Mouse (Mus musculus): ENCODE measurements around the gene Hdac5. TPM values are rescaled to one million over a fixed set of nuclear protein-coding genes. Genes with fewer than 3 reads are reported as not detected.

Gene Hdac5
- polyA plus RNA-seq, 1 experiment from 2014 or later = 104 TPM

DNA sequence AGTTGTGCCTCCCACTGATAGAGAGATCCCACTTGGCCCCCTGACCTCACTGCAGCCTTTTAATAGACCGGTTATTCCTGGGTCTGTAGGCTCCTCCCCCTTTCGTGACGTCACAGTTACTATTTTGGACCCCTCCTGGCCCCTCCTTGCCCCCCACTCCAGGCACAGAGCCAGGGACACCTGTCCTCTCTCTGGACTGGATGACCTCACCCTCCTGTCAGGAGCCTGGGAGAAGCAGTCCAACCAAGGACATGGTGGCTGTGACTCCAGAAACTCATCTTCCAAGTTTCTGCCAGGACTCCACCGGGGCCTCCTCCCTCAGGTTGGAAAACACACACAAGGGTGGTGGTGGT lies 10.0 kb downstream of the Hdac5 start:
- no peak overlapping the region for H3K4me2 ChIP-seq (replicated peaks)
- no peak for ATAC-seq (ENCODE audit: low FRiP score, low read depth)
- H3K9me3 ChIP-seq = no peaks in the 10 kb centered on the region
- H3K27ac ChIP-seq = no peak overlapping the region
- H3K27me3 ChIP-seq (replicated peaks) = no peaks in the 10 kb centered on the region
- H3K4me3 ChIP-seq = no peak overlapping the region
- no peak overlapping the region for H3K9ac ChIP-seq
- 73% methylated on average over 4 of the region's 4 CpGs for whole genome bisulfite sequencing
- H3K36me3 ChIP-seq = peaks cover 48% of the 10 kb centered on the region
- peaks cover 76% of the 10 kb centered on the region for H3K4me1 ChIP-seq

DNA sequence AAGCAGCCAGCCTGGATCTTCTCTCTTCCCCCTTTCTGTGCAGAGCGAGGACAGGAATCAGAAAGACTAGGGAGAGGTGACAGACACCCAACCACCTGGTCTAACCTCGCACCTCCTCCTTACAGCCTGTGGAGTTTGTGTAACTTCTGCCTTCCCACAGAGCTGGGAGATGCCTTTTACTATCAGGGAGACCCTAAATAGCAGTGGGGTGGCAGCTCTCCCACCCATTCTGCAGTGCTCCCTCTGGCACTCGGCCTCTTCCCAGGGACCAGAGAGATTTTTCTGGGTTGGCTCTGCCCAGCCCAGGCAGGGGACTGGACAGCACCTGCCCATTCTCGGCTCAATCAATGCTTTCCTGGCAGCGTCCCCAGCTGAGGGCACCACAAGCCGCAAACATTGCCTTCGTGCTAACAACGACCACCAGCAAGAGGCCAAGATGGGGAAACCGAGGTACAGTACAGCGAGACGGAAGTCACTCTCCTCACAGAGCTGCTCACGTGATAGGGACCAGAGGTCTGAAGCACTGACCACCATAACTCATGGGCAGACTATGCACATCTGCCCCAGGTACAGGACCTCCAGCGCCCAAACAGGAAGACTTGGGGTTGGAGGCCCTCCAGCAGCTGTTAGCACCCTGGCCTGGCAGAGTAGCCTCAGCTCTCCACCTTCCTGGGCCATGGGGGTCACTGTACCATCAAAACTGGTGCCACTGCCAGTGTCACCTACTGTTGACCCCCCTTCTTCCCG lies 10.5 kb downstream of the Hdac5 start:
- Histone ChIP-seq H3K4me2 (replicated peaks) (peak overlapping the region; percentile 56), H3K4me3 (no peak overlapping the region), H3K9ac (peak overlapping the region; percentile 54; the same call in 1 of the 2 replicates), H3K4me1 (peaks cover 76% of the 10 kb centered on the region), H3K36me3 (peaks cover 42% of the 10 kb centered on the region), H3K9me3 (no peaks in the 10 kb centered on the region), H3K27me3 (replicated peaks) (no peaks in the 10 kb centered on the region), H3K27ac (no peak overlapping the region)
- 67% methylated on average over 14 of the region's 14 CpGs for WGBS
- ATAC-seq (ENCODE audit: low FRiP score, low read depth) = no peak

DNA sequence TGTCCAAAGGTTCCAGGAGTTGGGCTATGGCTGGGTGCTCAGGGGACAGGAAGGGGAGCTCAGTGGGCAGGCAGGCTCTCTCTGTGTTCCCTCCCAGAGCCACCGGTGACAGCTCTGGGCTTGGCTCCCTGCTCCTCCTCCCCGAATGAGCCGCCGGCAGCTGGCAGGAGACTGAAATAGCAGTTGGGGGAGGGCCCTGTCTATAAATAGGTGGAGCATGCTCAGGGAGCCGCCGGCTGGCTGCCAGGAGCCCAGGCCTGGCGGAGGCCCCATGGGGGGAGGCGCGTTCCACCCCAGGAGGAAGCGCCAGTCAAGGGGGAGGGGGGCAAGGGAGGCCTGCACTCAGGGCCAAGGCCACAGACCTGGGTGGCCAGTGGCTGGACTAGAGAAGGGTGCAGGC lies 11.2 kb downstream of the Hdac5 start:
- Histone ChIP-seq H3K9ac (peak overlapping the region; percentile 54), H3K27me3 (replicated peaks) (no peaks in the 10 kb centered on the region), H3K4me1 (peaks cover 75% of the 10 kb centered on the region), H3K36me3 (peaks cover 36% of the 10 kb centered on the region), H3K4me3 (peak overlapping the region; percentile 13; the same call in 1 of the 2 replicates), H3K27ac (peak overlapping the region; percentile 53; the same call in 1 of the 2 replicates), H3K4me2 (replicated peaks) (peak overlapping the region; percentile 56), H3K9me3 (no peaks in the 10 kb centered on the region)
- peak; percentile 45 for ATAC-seq (ENCODE audit: low FRiP score, low read depth)
- WGBS = under 1% methylated on average over 10 of the region's 10 CpGs

DNA sequence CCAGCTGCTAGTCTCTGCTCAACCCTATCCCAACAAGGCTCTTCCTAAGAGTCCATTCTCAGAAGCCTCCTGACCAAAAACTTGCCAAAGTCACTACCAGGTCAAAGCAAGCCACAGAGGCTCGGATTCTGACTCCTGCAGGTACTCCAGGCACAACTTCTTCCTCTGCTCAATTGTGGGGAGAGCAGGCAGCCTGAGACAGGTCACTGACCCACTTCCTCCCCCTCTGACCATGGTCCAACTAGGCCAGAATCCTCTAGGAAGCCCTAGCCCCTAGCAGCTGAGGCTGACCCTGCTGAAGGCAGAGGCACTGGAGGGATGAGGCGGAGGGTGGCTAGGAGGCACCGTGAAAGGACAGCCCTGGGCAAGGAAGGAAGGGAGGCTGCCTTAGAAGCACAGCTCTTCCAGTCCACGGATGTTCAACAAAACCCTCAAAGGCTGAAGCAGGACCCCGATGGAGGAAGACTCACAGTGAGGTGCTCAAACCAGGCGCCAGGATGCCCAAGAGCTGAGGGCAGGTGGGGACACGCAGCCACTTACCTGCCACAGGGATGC lies 12.0 kb downstream of the Hdac5 start:
- Histone ChIP-seq H3K4me3 (0 out of 2 replicates have a peak overlapping the region, but pooled peaks have one; percentile 3), H3K36me3 (peaks cover 35% of the 10 kb centered on the region), H3K9ac (peak overlapping the region; percentile 54), H3K4me2 (replicated peaks) (peak overlapping the region; percentile 56), H3K27me3 (replicated peaks) (no peaks in the 10 kb centered on the region), H3K9me3 (no peaks in the 10 kb centered on the region), H3K27ac (peak overlapping the region; percentile 53; the same call in 1 of the 2 replicates), H3K4me1 (peaks cover 67% of the 10 kb centered on the region)
- ATAC-seq (ENCODE audit: low FRiP score, low read depth) = no peak
- WGBS = 81% methylated on average over 7 of the region's 7 CpGs

DNA sequence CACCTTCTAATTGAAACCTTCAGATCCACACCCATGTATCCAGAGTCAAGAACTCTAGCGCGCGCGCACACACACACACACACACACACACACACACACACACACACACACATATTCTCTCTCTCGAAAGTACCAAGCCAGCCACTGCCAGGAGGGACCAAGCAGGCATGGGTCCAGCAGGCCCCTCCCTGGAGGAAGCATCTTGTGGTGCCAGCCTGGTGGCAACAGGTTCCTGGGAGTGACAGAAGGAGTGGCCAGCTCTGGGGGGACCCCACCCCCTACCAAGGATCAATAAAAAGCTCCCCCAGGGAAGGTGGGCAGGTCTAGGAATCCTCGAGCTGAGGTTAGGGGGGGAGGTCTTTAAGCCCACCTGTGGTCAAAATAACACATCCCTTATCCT lies 12.6 kb downstream of the Hdac5 start:
- Histone ChIP-seq H3K36me3 (peaks cover 31% of the 10 kb centered on the region), H3K4me3 (no peak overlapping the region), H3K9ac (no peak overlapping the region), H3K9me3 (no peaks in the 10 kb centered on the region), H3K4me2 (replicated peaks) (peak overlapping the region; percentile 56; the same call in 1 of the 2 replicates), H3K27me3 (replicated peaks) (no peaks in the 10 kb centered on the region), H3K4me1 (peaks cover 63% of the 10 kb centered on the region), H3K27ac (no peak overlapping the region)
- ATAC-seq (ENCODE audit: low FRiP score, low read depth) = no peak
- 79% methylated on average over 6 of the region's 6 CpGs for WGBS

DNA sequence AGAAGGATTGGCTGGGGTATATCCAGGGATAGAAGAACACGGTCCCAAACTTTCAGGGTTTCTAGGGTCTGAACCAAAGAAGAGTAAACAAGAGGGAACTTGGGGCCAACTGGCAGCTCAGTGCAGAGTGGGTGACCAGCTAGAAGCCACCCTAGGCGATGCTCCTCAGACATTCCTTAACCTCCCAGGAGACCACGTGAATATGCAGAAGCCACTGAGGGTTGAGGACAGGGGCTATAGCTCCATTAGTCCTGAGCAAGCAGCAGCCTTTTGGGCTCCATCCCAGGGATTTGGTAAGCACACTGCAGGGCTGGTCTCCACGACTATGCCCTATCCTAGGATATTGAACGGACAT lies 13.1 kb downstream of the Hdac5 start:
- Histone ChIP-seq H3K4me2 (replicated peaks) (no peak overlapping the region; the same call in 1 of the 2 replicates), H3K36me3 (peaks cover 29% of the 10 kb centered on the region), H3K27me3 (replicated peaks) (no peaks in the 10 kb centered on the region), H3K27ac (no peak overlapping the region), H3K4me3 (no peak overlapping the region), H3K9me3 (no peaks in the 10 kb centered on the region), H3K9ac (no peak overlapping the region), H3K4me1 (peaks cover 67% of the 10 kb centered on the region)
- ATAC-seq (ENCODE audit: low FRiP score, low read depth) = no peak
- 64% methylated on average over 5 of the region's 5 CpGs for WGBS

DNA sequence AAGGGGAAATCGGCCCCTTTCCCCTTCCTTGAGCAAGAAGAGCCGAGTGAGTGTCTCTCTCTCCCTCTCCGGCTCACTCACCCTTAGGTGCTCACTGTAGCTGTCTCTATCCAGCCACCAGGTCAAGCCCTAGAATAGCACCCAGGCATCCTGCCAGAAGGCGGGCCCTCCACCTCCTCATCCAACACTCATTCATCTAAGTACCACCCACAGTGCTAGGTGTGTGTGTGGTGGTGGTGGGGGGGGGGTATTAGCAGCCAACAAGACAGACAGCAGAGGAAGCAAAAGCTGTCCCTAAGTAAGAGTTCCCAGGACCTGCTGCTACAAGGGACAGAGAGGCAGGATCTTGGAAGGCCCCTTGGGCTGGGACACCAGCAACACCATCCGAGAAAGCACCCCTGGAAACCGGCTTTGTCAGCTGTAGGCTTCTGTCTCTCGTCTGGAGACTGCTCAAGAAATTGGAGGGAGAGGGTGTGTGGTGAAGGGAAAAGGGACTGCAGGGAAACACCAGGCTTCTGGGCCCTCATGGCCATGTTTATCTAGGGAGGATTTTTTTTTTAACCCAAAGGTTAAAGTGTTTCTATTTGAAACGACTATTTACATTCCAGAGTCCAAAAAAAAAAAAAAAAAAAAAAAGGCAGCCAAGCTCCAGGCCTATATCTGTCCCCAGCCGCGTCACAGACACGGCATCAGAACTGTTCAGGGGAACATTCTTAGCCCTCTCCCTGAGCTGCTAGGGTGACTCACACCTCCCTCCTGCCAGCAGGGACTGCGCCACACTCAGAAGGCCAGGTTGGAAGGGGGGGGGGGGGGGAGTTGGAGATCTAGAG lies 13.7 kb downstream of the Hdac5 start:
- no peaks in the 10 kb centered on the region for H3K9me3 ChIP-seq
- no peaks in the 10 kb centered on the region for H3K27me3 ChIP-seq (replicated peaks)
- H3K27ac ChIP-seq = no peak overlapping the region
- H3K4me3 ChIP-seq = no peak overlapping the region
- WGBS = 46% methylated on average over 12 of the region's 12 CpGs
- no peak for ATAC-seq (ENCODE audit: low FRiP score, low read depth)
- peak overlapping the region; percentile 20; the same call in 1 of the 2 replicates for H3K4me2 ChIP-seq (replicated peaks)
- H3K36me3 ChIP-seq = peaks cover 26% of the 10 kb centered on the region
- H3K9ac ChIP-seq = no peak overlapping the region
- peaks cover 73% of the 10 kb centered on the region for H3K4me1 ChIP-seq

DNA sequence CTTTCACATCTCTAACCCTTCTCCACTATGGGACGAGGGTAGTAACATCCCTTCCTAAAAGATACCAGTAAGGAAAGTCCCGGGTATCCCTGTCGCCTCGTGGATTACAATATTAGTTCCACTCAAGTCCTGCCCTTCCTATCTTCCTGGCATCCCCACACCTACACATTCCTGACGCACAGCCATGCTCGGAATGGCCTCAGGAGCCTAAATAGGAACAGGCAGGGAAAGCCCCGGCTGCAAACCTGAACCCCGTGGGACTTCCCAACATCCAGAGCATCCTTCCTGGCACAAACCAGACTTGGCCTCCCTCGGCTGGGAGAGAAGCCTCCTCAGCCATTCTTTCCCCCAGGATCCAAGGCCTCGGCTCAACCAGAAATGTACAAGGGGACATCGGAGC lies 14.5 kb downstream of the Hdac5 start:
- Histone ChIP-seq H3K27me3 (replicated peaks) (no peaks in the 10 kb centered on the region), H3K4me3 (no peak overlapping the region), H3K27ac (no peak overlapping the region), H3K9me3 (no peaks in the 10 kb centered on the region), H3K4me1 (peaks cover 76% of the 10 kb centered on the region), H3K9ac (no peak overlapping the region), H3K36me3 (peaks cover 21% of the 10 kb centered on the region), H3K4me2 (replicated peaks) (0 out of 2 replicates have a peak overlapping the region, but pooled peaks have one; percentile 20)
- no peak for ATAC-seq (ENCODE audit: low FRiP score, low read depth)
- 82% methylated on average over 11 of the region's 11 CpGs for WGBS

DNA sequence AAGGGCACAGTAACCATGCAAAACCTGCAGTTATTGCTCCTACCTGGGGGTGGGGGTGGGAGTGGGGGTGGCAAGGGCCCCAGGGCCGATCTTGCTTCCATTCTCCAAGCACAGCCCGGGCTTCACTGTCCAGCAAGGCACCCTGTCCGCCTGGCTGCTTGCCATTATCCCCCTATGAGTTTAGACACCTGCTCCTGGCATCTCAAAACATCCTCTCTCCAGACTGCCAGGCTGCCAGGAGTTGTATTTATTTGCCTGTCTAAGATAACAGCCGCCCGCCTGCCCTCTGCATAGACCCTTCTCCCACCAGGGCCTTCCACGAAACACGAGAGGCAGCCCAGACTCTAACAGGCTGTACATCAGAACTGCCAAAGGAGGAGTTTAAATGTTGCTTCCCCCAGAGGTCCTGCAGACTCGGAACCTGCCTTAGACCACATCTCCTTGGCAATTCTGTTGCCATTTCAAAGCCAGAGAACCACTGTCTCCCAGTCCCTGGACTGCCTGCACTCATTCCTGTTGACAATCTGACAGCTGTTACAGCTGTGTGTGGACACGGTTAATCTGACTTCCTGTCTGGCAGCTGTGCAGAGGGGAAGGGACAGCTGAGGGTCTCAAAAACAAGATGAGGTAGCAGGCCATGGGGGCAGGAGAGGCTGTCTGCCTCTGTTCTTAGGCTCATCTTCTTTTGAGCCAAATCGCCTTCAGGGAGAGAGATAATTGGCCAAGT lies 15.4 kb downstream of the Hdac5 start:
- no peak overlapping the region for H3K27ac ChIP-seq
- H3K27me3 ChIP-seq (replicated peaks) = no peaks in the 10 kb centered on the region
- peaks cover 68% of the 10 kb centered on the region for H3K4me1 ChIP-seq
- no peak overlapping the region for H3K9ac ChIP-seq
- ATAC-seq (ENCODE audit: low FRiP score, low read depth) = no peak
- 0 out of 2 replicates have a peak overlapping the region, but pooled peaks have one; percentile 9 for H3K4me2 ChIP-seq (replicated peaks)
- H3K9me3 ChIP-seq = no peaks in the 10 kb centered on the region
- H3K4me3 ChIP-seq = no peak overlapping the region
- WGBS = 61% methylated on average over 10 of the region's 10 CpGs
- H3K36me3 ChIP-seq = peaks cover 18% of the 10 kb centered on the region

DNA sequence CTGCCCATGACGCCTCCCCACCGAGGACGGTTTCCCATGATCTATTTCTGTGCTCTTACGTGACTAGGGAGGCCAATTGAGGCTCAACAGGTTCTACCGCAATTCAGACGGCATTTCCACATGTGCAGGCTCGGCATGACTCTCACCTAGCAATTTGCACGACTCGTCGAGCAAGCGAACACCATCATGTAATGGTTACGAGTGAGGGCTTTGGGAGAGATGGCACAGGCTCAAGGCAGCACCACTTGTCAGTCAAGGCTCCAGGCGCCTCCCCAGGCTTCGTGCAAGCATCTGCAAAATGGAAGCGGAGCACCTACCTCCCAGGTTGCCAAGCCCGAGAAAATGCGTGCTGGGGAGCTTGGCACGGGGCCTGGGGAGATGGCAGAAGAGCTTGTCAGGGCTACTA lies 18.0 kb downstream of the Hdac5 start:
- 70% methylated on average over 18 of the region's 18 CpGs for WGBS
- Histone ChIP-seq H3K4me1 (peaks cover 60% of the 10 kb centered on the region), H3K27ac (no peak overlapping the region), H3K9ac (no peak overlapping the region), H3K27me3 (replicated peaks) (no peaks in the 10 kb centered on the region; the same call in 1 of the 2 replicates), H3K9me3 (no peaks in the 10 kb centered on the region), H3K4me3 (no peak overlapping the region), H3K4me2 (replicated peaks) (no peak overlapping the region), H3K36me3 (peaks cover 8% of the 10 kb centered on the region)
- no peak for ATAC-seq (ENCODE audit: low FRiP score, low read depth)

DNA sequence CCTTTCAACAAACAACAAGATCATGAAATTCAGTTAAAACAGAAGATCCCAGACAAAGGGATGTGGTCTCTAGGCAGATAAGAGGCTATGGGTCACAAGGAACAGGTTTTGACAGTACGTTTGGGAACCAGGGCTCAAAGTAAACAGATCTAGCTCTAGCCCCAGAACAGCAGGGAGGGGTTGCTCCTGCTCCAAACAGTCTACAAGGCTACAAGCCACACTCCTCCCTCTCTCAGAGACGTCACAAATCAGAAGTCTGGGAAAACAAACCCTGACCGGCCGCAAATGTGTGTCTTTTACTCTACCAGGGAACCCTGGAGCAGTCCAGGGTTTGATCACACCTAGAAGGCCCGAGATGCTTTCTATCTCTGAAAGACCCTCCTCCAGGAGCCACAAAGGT lies 19.0 kb downstream of the Hdac5 start:
- no peak overlapping the region for H3K27ac ChIP-seq
- H3K9me3 ChIP-seq = no peaks in the 10 kb centered on the region
- H3K36me3 ChIP-seq = peaks cover 17% of the 10 kb centered on the region
- H3K27me3 ChIP-seq (replicated peaks) = no peaks in the 10 kb centered on the region; the same call in 1 of the 2 replicates
- WGBS = 58% methylated on average over 5 of the region's 5 CpGs
- H3K4me3 ChIP-seq = no peak overlapping the region
- no peak for ATAC-seq (ENCODE audit: low FRiP score, low read depth)
- no peak overlapping the region for H3K4me2 ChIP-seq (replicated peaks)
- H3K4me1 ChIP-seq = peaks cover 60% of the 10 kb centered on the region
- no peak overlapping the region for H3K9ac ChIP-seq
